ENCODE assay signal across 27 mouse cellular contexts in the genomic region with DNA sequence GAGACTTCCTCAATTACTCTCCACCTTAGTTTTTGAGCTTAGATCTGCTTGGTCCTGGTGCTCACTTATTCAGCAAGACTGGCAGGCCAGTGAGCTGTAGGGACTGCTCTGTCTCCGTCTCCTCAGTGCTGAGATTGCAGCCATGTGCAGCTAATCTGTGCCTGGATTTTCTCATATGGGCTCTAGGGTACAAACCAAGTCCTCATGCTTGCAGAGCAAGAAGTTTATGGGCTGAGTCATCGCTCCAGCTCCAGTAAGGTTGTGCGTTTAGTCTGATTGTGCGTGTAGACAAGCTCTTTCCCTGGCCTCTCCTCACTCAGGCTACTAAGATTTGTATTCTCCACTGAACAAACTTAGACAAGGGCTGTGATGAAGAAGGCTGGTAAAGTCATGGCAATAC. TPM values are rescaled to one million over a fixed set of nuclear protein-coding genes. Genes with fewer than 3 reads are reported as not detected.
DNase-seq lines count a peak whose midpoint lies in the region; ATAC-seq and TF ChIP-seq lines count a peak whose summit lies in the region.
"Had no signal": no experiment of that assay in that cellular context is flagged by ENCODE, and none has a peak within 500 bp of the region (broad histone marks: within the 10 kb centered on the region; RNA-seq: fewer than 3 reads in every experiment).

No protein-coding gene starts in this region.

- peak; percentile 30 to 33 for DNase-seq in urinary bladder, adult 18-20 months (ENCODE audit: low spot score in 2 of 2)
- DNase-seq in urinary bladder, postnatal 4 days (ENCODE audit: low spot score in 2 of 2): no peak
- peak; percentile 54 for DNase-seq in NIH3T3 (ENCODE audit: low read depth)
- DNase-seq in stomach, postnatal 0 days (ENCODE audit: low spot score): peak; percentile 39
- DNase-seq in yolk sac, embryonic 10.5 days (ENCODE audit: low spot score): peak; percentile 8
- DNase-seq in thymus, postnatal 0 days (ENCODE audit: low spot score): no peak
- DNase-seq in spleen, adult 12 weeks (ENCODE audit: low spot score): no peak
- DNase-seq: adrenal gland, postnatal 14 days; B cell, adult 2 months; cerebellum, adult 11-12 months; cerebellum, adult 9-10 months; cerebellum, postnatal 25 days; gastrocnemius, postnatal 10 days; heart, adult 2 months; heart, postnatal 14 days had no signal

- 49% methylated on average over 4 of the region's 4 CpGs for WGBS in stomach, postnatal 0 days

- H3K4me2 ChIP-seq in stomach, postnatal 0 days (replicated peaks; ENCODE audit: low read depth): no peak overlapping the region
- H3K4me2 ChIP-seq: embryonic facial prominence, embryonic 12.5 days; forebrain, embryonic 15.5 days; heart, embryonic 11.5 days; heart, embryonic 15.5 days; hindbrain, embryonic 14.5 days had no signal

- TF ChIP-seq EP300 in stomach, postnatal 0 days (optimal IDR thresholded peaks at IDR 0.05): no peak

- H3K27ac ChIP-seq in stomach, postnatal 0 days (replicated peaks): peak overlapping the region; percentile 53; the same call in 1 of the 2 replicates
- H3K27ac ChIP-seq: embryonic facial prominence, embryonic 12.5 days; forebrain, embryonic 15.5 days; heart, adult 2 months; heart, embryonic 15.5 days; hindbrain, embryonic 10.5 days; hindbrain, embryonic 14.5 days had no signal

- no peak overlapping the region for H3K4me3 ChIP-seq in stomach, postnatal 0 days (ENCODE audit: low read depth, low read length)
- H3K4me3 ChIP-seq: embryonic facial prominence, embryonic 12.5 days; forebrain, embryonic 15.5 days; heart, adult 2 months; heart, embryonic 15.5 days; hindbrain, embryonic 10.5 days had no signal

- H3K27me3 ChIP-seq in stomach, postnatal 0 days (ENCODE audit: control insufficient read depth, insufficient read depth, low read length): no peaks in the 10 kb centered on the region
- H3K27me3 ChIP-seq: embryonic facial prominence, embryonic 12.5 days; forebrain, embryonic 15.5 days; heart, embryonic 15.5 days had no signal

- H3K36me3 ChIP-seq in stomach, postnatal 0 days (ENCODE audit: control insufficient read depth, insufficient read depth, low read length): no peaks in the 10 kb centered on the region
- H3K36me3 ChIP-seq: embryonic facial prominence, embryonic 12.5 days; forebrain, embryonic 15.5 days; G1E; heart, embryonic 15.5 days; hindbrain, embryonic 10.5 days had no signal

- no peak for TF ChIP-seq CTCF in stomach, postnatal 0 days (IDR thresholded peaks at IDR 0.05; ENCODE audit: low read depth)

- no peaks in the 10 kb centered on the region for H3K9me3 ChIP-seq in stomach, postnatal 0 days (ENCODE audit: control insufficient read depth, low read length)
- H3K9me3 ChIP-seq: embryonic facial prominence, embryonic 12.5 days; forebrain, embryonic 15.5 days; G1E; heart, embryonic 15.5 days; hindbrain, embryonic 10.5 days had no signal

- peak; percentile 74; the same call in 1 of the 2 replicates for ATAC-seq in stomach, postnatal 0 days (ENCODE audit: low FRiP score, low TSS enrichment)
- ATAC-seq: activated CD4-positive, CD25-positive, alpha-beta regulatory T cell, adult 4 months; CD4-positive, CD25-positive, alpha-beta regulatory T cell, adult 4 months; forebrain, embryonic 15.5 days; Patski had no signal

- no peaks in the 10 kb centered on the region for H3K4me1 ChIP-seq in stomach, postnatal 0 days (replicated peaks; ENCODE audit: control insufficient read depth, insufficient read depth)
- H3K4me1 ChIP-seq: embryonic facial prominence, embryonic 12.5 days; forebrain, embryonic 15.5 days; heart, embryonic 15.5 days; hindbrain, embryonic 10.5 days had no signal

- H3K9ac ChIP-seq in stomach, postnatal 0 days (ENCODE audit: low read length): no peak overlapping the region
- H3K9ac ChIP-seq: embryonic facial prominence, embryonic 12.5 days; forebrain, embryonic 15.5 days; heart, embryonic 15.5 days; hindbrain, embryonic 14.5 days had no signal

RNA-seq across cellular contexts. Expression of a gene that starts 43.5 kb away (rescaled TPM):
- polyA plus RNA-seq in stomach, postnatal 0 days (2015; fragmentation: Nextera tagmentation; extraction: Ambion mirVana): 1.4 and 1.5 TPM in 2 replicates
- polyA plus RNA-seq in thymus, postnatal 0 days (2015; fragmentation: Nextera tagmentation; extraction: Ambion mirVana): not detected in 2 replicates
- polyA plus RNA-seq: activated CD4-positive, CD25-positive, alpha-beta regulatory T cell, adult 4 months; CD4-positive, CD25-positive, alpha-beta regulatory T cell, adult 4 months; cortical plate, adult 2 months; embryonic facial prominence, embryonic 12.5 days; forebrain, embryonic 11.5 days; forebrain, embryonic 15.5 days; G1E; heart, adult 2 months; heart, embryonic 11.5 days; heart, embryonic 15.5 days; hindbrain, embryonic 10.5 days; hindbrain, embryonic 14.5 days; Patski had no signal

RNA-seq across cellular contexts. Expression of a gene that starts 44.6 kb away (rescaled TPM):
- polyA plus RNA-seq in stomach, postnatal 0 days (2015; fragmentation: Nextera tagmentation; extraction: Ambion mirVana): 8.3 and 8.5 TPM in 2 replicates
- 6.2 and 6.6 TPM in 2 replicates for polyA plus RNA-seq in thymus, postnatal 0 days (2015; fragmentation: Nextera tagmentation; extraction: Ambion mirVana)
- polyA plus RNA-seq: G1E had no signal

Comparison
In these comparisons a context has a peak if more than half of its experiments do, and no peak if none do; other contexts are left out.
1. DNase-seq: peak in urinary bladder, adult 18-20 months (2 of 2), NIH3T3 (single experiment), stomach, postnatal 0 days (single experiment) and yolk sac, embryonic 10.5 days (single experiment); none in urinary bladder, postnatal 4 days (0 of 2), thymus, postnatal 0 days (single experiment) and spleen, adult 12 weeks (single experiment).